Mouse (Mus musculus): Measurements from ENCODE around the gene Ppp1r9a.

DNA sequence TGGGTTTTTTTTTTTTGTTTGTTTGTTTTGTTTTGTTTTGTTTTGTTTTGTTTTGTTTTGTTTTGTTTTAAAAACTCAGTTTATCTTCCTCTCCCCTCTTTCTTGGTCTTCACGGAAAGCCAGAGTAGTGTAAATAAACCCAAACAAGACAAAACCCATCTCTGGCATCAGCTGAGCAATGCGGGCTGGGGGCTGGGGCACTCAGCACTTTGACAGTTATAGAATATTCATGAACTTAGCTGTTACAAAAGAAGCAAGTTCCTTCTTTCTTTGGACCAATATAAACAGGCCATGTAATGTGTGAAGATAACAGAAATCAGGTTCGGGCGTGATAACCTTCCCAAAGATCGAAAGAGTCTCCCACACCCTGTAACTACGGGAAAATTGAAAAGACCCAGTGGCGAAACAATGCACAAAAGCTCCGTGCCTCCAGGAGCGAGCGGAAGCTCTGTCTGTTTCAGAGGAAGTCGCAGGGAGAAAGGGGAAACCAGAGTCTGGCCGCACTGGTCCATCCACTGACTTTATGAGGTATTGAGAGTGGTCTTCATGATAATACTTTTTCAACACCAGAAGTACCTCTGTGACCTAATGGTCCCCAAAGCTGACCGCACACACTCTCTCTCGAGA lies 264.4 kb downstream of the Ppp1r9a start:
- TF ChIP-seq CTCF (IDR thresholded peaks at IDR 0.05 in 2 of 3, conservative IDR thresholded peaks at IDR 0.05 in 1 of 3; ENCODE audit: control insufficient read depth in 1 of 3, insufficient read depth in 1 of 3, low read depth in 2 of 3, low read length in 3 of 3, poor library complexity in 1 of 3, severe bottlenecking in 1 of 3): no peak
- TF ChIP-seq TCF12 (IDR thresholded peaks at IDR 0.05; ENCODE audit: low read depth, low read length): no peak
- no peak for TF ChIP-seq POLR2A (IDR thresholded peaks at IDR 0.05; ENCODE audit: control insufficient read depth in 1 of 2, insufficient read depth in 1 of 2, low read depth in 1 of 2, low read length in 2 of 2, poor library complexity in 1 of 2)
- TF ChIP-seq MAZ (IDR thresholded peaks at IDR 0.05; ENCODE audit: low read depth, low read length): no peak
- TF ChIP-seq ZKSCAN1 (IDR thresholded peaks at IDR 0.05; ENCODE audit: low read depth, low read length): no peak
- TF ChIP-seq MAFK (IDR thresholded peaks at IDR 0.05; ENCODE audit: borderline replicate concordance, low read depth, low read length): no peak
- TF ChIP-seq GATA1 (IDR thresholded peaks at IDR 0.05; ENCODE audit: low read depth, low read length): no peak
- no peak for TF ChIP-seq CHD1 (IDR thresholded peaks at IDR 0.05; ENCODE audit: low read depth, low read length)
- no peak for TF ChIP-seq ETS1 (IDR thresholded peaks at IDR 0.05; ENCODE audit: low read depth, low read length)
- no peak for TF ChIP-seq EP300 (IDR thresholded peaks at IDR 0.05; ENCODE audit: low read depth in 1 of 2, low read length in 2 of 2)
- TF ChIP-seq ZMIZ1 (IDR thresholded peaks at IDR 0.05; ENCODE audit: low read depth, low read length): no peak
- no peak for TF ChIP-seq SIN3A (IDR thresholded peaks at IDR 0.05; ENCODE audit: low read length)
- no peak for TF ChIP-seq USF1 (IDR thresholded peaks at IDR 0.05; ENCODE audit: low read depth, low read length)
- TF ChIP-seq CHD2 (IDR thresholded peaks at IDR 0.05; ENCODE audit: low read length): no peak
